Comparison of ENCODE assay signal across 12 mouse cellular contexts in genomic region chr2:71090660-71091445, GRCm38 (mm10). TPM values are rescaled to one million over a fixed set of nuclear protein-coding genes. Genes with fewer than 3 reads are reported as not detected.
DNase-seq lines count a peak whose midpoint lies in the region; ATAC-seq and TF ChIP-seq lines count a peak whose summit lies in the region.
"Had no signal": no experiment of that assay in that cellular context is flagged by ENCODE, and none has a peak within 500 bp of the region (broad histone marks: within the 10 kb centered on the region; RNA-seq: fewer than 3 reads in every experiment).

No protein-coding gene starts in this region.

- no peaks in the 10 kb centered on the region for H3K4me1 ChIP-seq in midbrain, postnatal 0 days (ENCODE audit: insufficient read depth, low read length)
- H3K4me1 ChIP-seq in midbrain, embryonic 13.5 days (replicated peaks), result no peaks in the 10 kb centered on the region
- H3K4me1 ChIP-seq in liver, embryonic 13.5 days (replicated peaks), result peaks cover 29% of the 10 kb centered on the region
- H3K4me1 ChIP-seq: midbrain, embryonic 10.5 days had no signal

- whole genome bisulfite sequencing in midbrain, postnatal 0 days, result 89% methylated on average over 4 of the region's 4 CpGs
- WGBS in midbrain, embryonic 13.5 days, result 91% methylated on average over 4 of the region's 4 CpGs
- 58% methylated on average over 4 of the region's 4 CpGs for WGBS in liver, embryonic 13.5 days (ENCODE audit: insufficient replicate concordance)

- peak; percentile 31 for TF ChIP-seq CTCF in gastrocnemius, adult 2 months (IDR thresholded peaks at IDR 0.05)
- TF ChIP-seq CTCF in midbrain, postnatal 0 days (IDR thresholded peaks at IDR 0.05), result peak; percentile 61

- peaks cover 4% of the 10 kb centered on the region; the same call in 1 of the 2 replicates for H3K36me3 ChIP-seq in midbrain, postnatal 0 days (ENCODE audit: insufficient read depth, low read length)
- peaks cover 41% of the 10 kb centered on the region for H3K36me3 ChIP-seq in midbrain, embryonic 13.5 days
- peaks cover 35% of the 10 kb centered on the region for H3K36me3 ChIP-seq in liver, embryonic 13.5 days

- intact Hi-C loops in gastrocnemius, adult 2 months (cut with DNase I), result no loop called here

- H3K4me2 ChIP-seq in midbrain, postnatal 0 days (ENCODE audit: low read depth, low read length, poor library complexity, severe bottlenecking), result no peak overlapping the region
- no peak overlapping the region for H3K4me2 ChIP-seq in midbrain, embryonic 13.5 days (replicated peaks)
- H3K4me2 ChIP-seq in liver, embryonic 13.5 days, result no peak overlapping the region

- H3K4me3 ChIP-seq in gastrocnemius, adult 2 months, result no peak overlapping the region
- H3K4me3 ChIP-seq in midbrain, postnatal 0 days (ENCODE audit: low read depth, low read length), result no peak overlapping the region
- H3K4me3 ChIP-seq in midbrain, embryonic 13.5 days (replicated peaks), result no peak overlapping the region
- H3K4me3 ChIP-seq in liver, embryonic 13.5 days (replicated peaks), result no peak overlapping the region
- H3K4me3 ChIP-seq: erythroblast, embryonic 14.5 days; midbrain, embryonic 10.5 days had no signal

- no peak overlapping the region for H3K27ac ChIP-seq in gastrocnemius, adult 2 months
- no peak overlapping the region for H3K27ac ChIP-seq in midbrain, postnatal 0 days (ENCODE audit: low read depth, low read length)
- H3K27ac ChIP-seq in midbrain, embryonic 13.5 days, result no peak overlapping the region
- H3K27ac ChIP-seq in liver, embryonic 13.5 days, result peak overlapping the region; percentile 60
- H3K27ac ChIP-seq: midbrain, embryonic 10.5 days had no signal

- no peak for ATAC-seq in midbrain, postnatal 0 days (ENCODE audit: low FRiP score)
- no peak for ATAC-seq in midbrain, embryonic 13.5 days
- peak; percentile 98 for ATAC-seq in liver, embryonic 13.5 days (ENCODE audit: low read depth)

- no peak overlapping the region for H3K9ac ChIP-seq in midbrain, postnatal 0 days (replicated peaks; ENCODE audit: low read length, poor library complexity, severe bottlenecking)
- no peak overlapping the region for H3K9ac ChIP-seq in midbrain, embryonic 13.5 days (replicated peaks)
- H3K9ac ChIP-seq in liver, embryonic 13.5 days, result no peak overlapping the region

- no peak for DNase-seq in gastrocnemius, adult 2 months
- DNase-seq in gastrocnemius, adult 8-10 months (ENCODE audit: low spot score in 2 of 2), result no peak
- DNase-seq in midbrain, postnatal 0 days (ENCODE audit: low spot score), result peak; percentile 15
- DNase-seq in liver, embryonic 13.5 days, result peak; percentile 66
- DNase-seq in thymus, postnatal 25 days, result peak; percentile 59
- no peak for DNase-seq in left cerebral cortex, adult 9 months (ENCODE audit: low spot score in 2 of 2)
- DNase-seq in right cerebral cortex, adult 2 months (ENCODE audit: low spot score in 2 of 2), result no peak
- DNase-seq: adrenal gland, postnatal 36 days; right cerebral cortex, postnatal 25 days had no signal

- no peaks in the 10 kb centered on the region for H3K9me3 ChIP-seq in midbrain, postnatal 0 days (ENCODE audit: low read length)
- H3K9me3 ChIP-seq in midbrain, embryonic 13.5 days, result no peaks in the 10 kb centered on the region
- H3K9me3 ChIP-seq in liver, embryonic 13.5 days (replicated peaks), result no peaks in the 10 kb centered on the region
- H3K9me3 ChIP-seq: midbrain, embryonic 10.5 days had no signal

- H3K27me3 ChIP-seq in midbrain, postnatal 0 days (ENCODE audit: insufficient read depth, low read length), result no peaks in the 10 kb centered on the region
- H3K27me3 ChIP-seq in midbrain, embryonic 13.5 days, result no peaks in the 10 kb centered on the region
- H3K27me3 ChIP-seq in liver, embryonic 13.5 days, result no peaks in the 10 kb centered on the region

RNA-seq across cellular contexts. Expression of gene Cybrd1, which starts 26.9 kb away (rescaled TPM):
- under 1 TPM; 0.20 to 0.59 TPM for total RNA-seq in gastrocnemius, adult 2 months (2021)
- under 1 TPM; 0.10 to 0.45 (median 0.27) TPM for total RNA-seq in gastrocnemius, adult 8-10 months (2022)
- 6.3 and 6.9 TPM in 2 replicates for total RNA-seq in midbrain, postnatal 0 days (2014; rRNA removed)
- 1.5 and 2.2 TPM in 2 replicates for polyA plus RNA-seq in midbrain, postnatal 0 days (2015; fragmentation: Nextera tagmentation; extraction: Ambion mirVana)
- 0.52 and 0.86 TPM in 2 replicates for polyA plus RNA-seq in midbrain, embryonic 13.5 days (2015; fragmentation: Nextera tagmentation; extraction: Ambion mirVana)
- polyA plus RNA-seq in liver, embryonic 13.5 days (2015; fragmentation: Nextera tagmentation; extraction: Ambion mirVana), result 0.60 and 0.85 TPM in 2 replicates
- polyA plus RNA-seq: erythroblast, embryonic 14.5 days had no signal

RNA-seq across cellular contexts. Expression of gene Mettl8, which starts 35.5 kb away (rescaled TPM):
- total RNA-seq in gastrocnemius, adult 2 months (2021), result 1 to 10 TPM; 5.0 to 6.4 TPM
- 1 to 10 TPM; 4.8 to 6.1 (median 5.4) TPM for total RNA-seq in gastrocnemius, adult 8-10 months (2022)
- 7.7 TPM in 2 replicates for total RNA-seq in midbrain, postnatal 0 days (2014; rRNA removed)
- polyA plus RNA-seq in midbrain, postnatal 0 days (2015; fragmentation: Nextera tagmentation; extraction: Ambion mirVana), result 5.3 and 6.0 TPM in 2 replicates
- polyA plus RNA-seq in midbrain, embryonic 13.5 days (2015; fragmentation: Nextera tagmentation; extraction: Ambion mirVana), result 13.4 and 15.8 TPM in 2 replicates
- polyA plus RNA-seq in liver, embryonic 13.5 days (2015; fragmentation: Nextera tagmentation; extraction: Ambion mirVana), result 10.0 and 12.7 TPM in 2 replicates

RNA-seq across cellular contexts. Expression of gene Dcaf17, which starts 35.7 kb away (rescaled TPM):
- 1 to 10 TPM; 4.2 to 6.2 TPM for total RNA-seq in gastrocnemius, adult 2 months (2021)
- total RNA-seq in gastrocnemius, adult 8-10 months (2022), result 1 to 10 TPM; 2.9 to 3.7 (median 3.6) TPM
- 10.6 and 18.1 TPM in 2 replicates for total RNA-seq in midbrain, postnatal 0 days (2014; rRNA removed)
- polyA plus RNA-seq in midbrain, postnatal 0 days (2015; fragmentation: Nextera tagmentation; extraction: Ambion mirVana), result 19.9 and 23.6 TPM in 2 replicates
- polyA plus RNA-seq in midbrain, embryonic 13.5 days (2015; fragmentation: Nextera tagmentation; extraction: Ambion mirVana), result 36.5 and 38.6 TPM in 2 replicates
- 18.3 and 20.2 TPM in 2 replicates for polyA plus RNA-seq in liver, embryonic 13.5 days (2015; fragmentation: Nextera tagmentation; extraction: Ambion mirVana)

Comparison
In these comparisons a context has a peak if more than half of its experiments do, and no peak if none do; other contexts are left out.
1. DNase-seq: peak in midbrain, postnatal 0 days (single experiment), liver, embryonic 13.5 days (single experiment) and thymus, postnatal 25 days (single experiment); none in gastrocnemius, adult 2 months (single experiment), gastrocnemius, adult 8-10 months (0 of 2), left cerebral cortex, adult 9 months (0 of 2) and right cerebral cortex, adult 2 months (0 of 2).